Mouse (Mus musculus) thymus, adult 2 months (tissue): ENCODE data around the gene Cphx3. TPM values are rescaled to one million over a fixed set of nuclear protein-coding genes. Genes with fewer than 3 reads are reported as not detected.
"Not testable (repeated sequence)": the region's sequence is repeated elsewhere in the genome, so short reads cannot be mapped to it uniquely, and the experiment has no call there.

Experiments used
- DNase-seq: peaks from one replicate; pipeline ENCODE4 v3.0.0; 2021
- H3K27ac ChIP-seq: fragments of 200-500 bp; 2 replicates; pipeline ENCODE4 v1.5.1; 2012; ENCODE audit warnings: low read length, control low read depth; ENCODE audit not compliant: control insufficient read depth, insufficient read depth
- H3K27me3 ChIP-seq: fragments of 200-500 bp; 2 replicates; pipeline ENCODE4 v1.6.1; 2012; ENCODE audit warnings: mild to moderate bottlenecking, low read length, moderate library complexity, mixed read lengths; ENCODE audit not compliant: control insufficient read depth, insufficient read depth
- H3K36me3 ChIP-seq: fragments of 200-500 bp; 2 replicates; pipeline ENCODE4 v1.6.1; 2012; ENCODE audit warnings: mild to moderate bottlenecking, low read length, moderate library complexity; ENCODE audit not compliant: control insufficient read depth, insufficient read depth
- H3K4me1 ChIP-seq: fragments of 200-500 bp; replicated peaks from 2 replicates; pipeline ENCODE4 v1.6.1; 2012; ENCODE audit warnings: low read length; ENCODE audit not compliant: control insufficient read depth, insufficient read depth
- H3K4me3 ChIP-seq: fragments of 200-500 bp; 2 replicates; pipeline ENCODE4 v1.5.1; 2012; ENCODE audit warnings: mild to moderate bottlenecking, low read length, control low read depth, moderate library complexity; ENCODE audit not compliant: control insufficient read depth, insufficient read depth
- WGBS: fragments of 180-500 bp; shearing (Covaris S2); methylation state at CpG from one replicate; pipeline ENCODE4 v1.1.7; 2018; 5-methylcytosine and 5-hydroxymethylcytosine counted together
- polyA plus RNA-seq: library from polyadenylated mRNA; depleted of rRNA; stranded (reverse); fragments of >200 nt; gene quantifications from 2 replicates; pipeline ENCODE4 v1.2.3, GENCODE M21; 2012

Gene Cphx3
- polyA plus RNA-seq, 1 experiment, result not detected

DNA sequence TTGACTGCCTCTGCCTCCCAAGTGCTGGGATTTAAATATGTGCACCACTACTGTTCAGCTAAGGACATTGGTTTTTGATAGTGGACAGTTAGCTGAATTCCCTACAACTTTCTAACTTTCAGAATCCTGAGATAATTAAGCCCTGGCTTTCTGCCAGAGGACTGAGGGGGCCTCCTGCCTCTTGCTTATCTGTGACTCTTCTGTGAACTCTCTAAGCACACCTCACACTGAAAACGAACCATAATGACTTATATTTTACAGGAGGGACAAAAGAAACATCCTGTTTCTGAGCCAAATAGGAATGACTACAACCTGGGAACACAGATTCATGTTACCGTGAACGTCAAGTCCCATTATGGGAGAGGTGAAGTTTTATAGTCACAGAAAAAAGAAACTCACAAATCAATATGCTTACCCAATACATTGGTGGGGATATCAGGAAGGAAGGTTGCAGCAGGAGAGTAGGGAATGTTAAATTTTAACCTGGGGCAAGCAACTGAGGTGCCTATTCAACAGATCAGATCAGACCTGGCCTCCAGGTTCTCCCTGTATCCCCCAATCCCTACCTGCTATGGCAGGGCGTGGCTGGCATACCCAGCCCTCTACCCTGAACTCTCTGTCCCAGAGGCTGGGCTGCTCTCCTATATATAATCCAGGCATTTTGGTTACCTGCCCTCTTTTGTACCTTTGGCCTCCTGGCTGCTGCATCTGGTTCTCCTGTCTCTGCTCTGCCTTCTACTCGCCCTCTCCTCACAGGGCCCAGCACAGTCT lies 5.3 kb upstream of the Cphx3 start:
- H3K4me1 ChIP-seq, H3K4me3 ChIP-seq, H3K27ac ChIP-seq, DNase-seq, H3K27me3 ChIP-seq, H3K36me3 ChIP-seq: not testable (repeated sequence)
- no CpG with 5 or more reads among the region's 5 CpGs for WGBS

DNA sequence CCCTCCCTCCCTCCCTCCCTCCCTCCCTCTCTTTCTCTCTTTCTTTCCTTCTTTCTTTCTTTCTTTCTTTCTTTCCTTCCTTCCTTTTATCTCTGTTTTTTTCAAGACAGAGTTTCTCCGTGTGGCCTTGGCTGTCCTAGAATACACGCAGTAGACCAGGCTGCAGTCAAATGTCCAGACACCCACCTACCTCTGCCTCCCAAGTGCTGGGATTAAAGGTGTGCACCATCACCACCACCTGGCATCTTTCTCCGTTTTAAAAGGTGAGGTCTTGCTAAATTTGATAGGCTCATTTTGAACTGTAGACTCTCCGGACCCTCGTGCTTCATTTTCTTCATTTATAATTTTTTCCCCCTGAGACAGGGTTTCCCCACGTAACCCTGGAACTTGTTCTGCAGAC lies 881 bp upstream of the Cphx3 start, which contains the start of gene Cphx2:
Gene Cphx2 (plus strand): TSS at position 301 of the 400 bp plus-strand sequence.
- H3K36me3 ChIP-seq, H3K4me3 ChIP-seq, H3K27me3 ChIP-seq, DNase-seq, H3K4me1 ChIP-seq, H3K27ac ChIP-seq: not testable (repeated sequence)
- no CpG with 5 or more reads among the region's 6 CpGs for WGBS

DNA sequence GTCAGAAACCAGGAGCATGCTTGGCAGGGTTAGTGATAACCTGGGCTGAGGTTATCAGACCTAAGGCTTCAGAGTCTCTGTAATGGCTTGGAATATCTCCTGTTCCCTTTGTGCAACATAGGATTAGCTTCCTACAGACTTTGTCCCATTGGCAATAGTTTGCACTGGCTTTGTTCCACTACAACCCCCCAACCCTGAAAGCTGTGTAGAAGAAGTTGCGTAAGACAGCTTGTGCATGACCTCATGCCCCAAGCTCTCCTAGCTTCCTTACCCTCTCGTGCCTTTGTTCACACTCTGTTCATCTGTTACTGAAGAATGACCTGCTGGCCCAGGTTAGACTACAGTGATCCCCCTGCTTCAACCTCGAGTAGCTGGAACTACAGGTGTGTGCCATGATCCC lies 15.5 kb downstream of the Cphx3 start:
- H3K36me3 ChIP-seq, H3K4me1 ChIP-seq, H3K27me3 ChIP-seq, H3K4me3 ChIP-seq, DNase-seq, H3K27ac ChIP-seq: not testable (repeated sequence)
- no CpG with 5 or more reads among the region's 3 CpGs for WGBS

- WGBS, result no CpG with 5 or more reads among the region's 7 CpGs
- not testable (repeated sequence) for H3K27me3 ChIP-seq, H3K27ac ChIP-seq, H3K4me3 ChIP-seq, H3K4me1 ChIP-seq, DNase-seq, H3K36me3 ChIP-seq
Measured at GRCm38 (mm10) chr14:26118150-26118549, 36.1 kb downstream of the Cphx3 start, which contains the start of gene Duxbl2. Gene Duxbl2, plus strand, starts transcription at chr14:26118349.

DNA sequence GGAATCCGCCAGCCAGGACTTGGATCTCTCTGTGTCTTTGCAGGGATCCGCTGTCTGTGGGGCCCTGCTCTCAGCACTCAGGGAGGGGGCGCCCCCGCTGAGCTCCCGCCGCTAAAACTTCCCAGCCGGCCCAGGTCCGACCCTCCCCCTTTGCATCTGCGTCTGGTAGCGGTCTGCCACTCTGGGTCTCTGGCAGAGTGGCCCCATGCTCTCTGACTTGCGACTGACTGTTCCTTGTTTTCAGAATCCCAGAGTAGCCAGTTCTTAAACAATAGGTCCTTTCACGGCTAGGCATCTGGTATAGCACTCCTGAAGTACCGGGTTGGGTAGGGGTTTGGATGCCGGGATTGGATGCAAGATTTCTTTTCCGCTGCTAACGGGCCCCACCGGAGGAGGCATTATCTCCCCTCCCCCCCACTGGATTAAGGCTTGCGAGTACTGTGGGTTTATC lies 36.5 kb downstream of the Cphx3 start:
- H3K36me3 ChIP-seq, H3K4me1 ChIP-seq, H3K4me3 ChIP-seq, H3K27me3 ChIP-seq, DNase-seq, H3K27ac ChIP-seq: not testable (repeated sequence)
- WGBS, result no CpG with 5 or more reads among the region's 18 CpGs

- WGBS, result no CpG with 5 or more reads among the region's 7 CpGs
- H3K4me1 ChIP-seq, DNase-seq, H3K27me3 ChIP-seq, H3K27ac ChIP-seq, H3K36me3 ChIP-seq, H3K4me3 ChIP-seq: not testable (repeated sequence)
Measured at GRCm38 (mm10) chr14:26119095-26119494, 37.0 kb downstream of the Cphx3 start.

- H3K4me3 ChIP-seq, H3K36me3 ChIP-seq, H3K27me3 ChIP-seq, H3K4me1 ChIP-seq, H3K27ac ChIP-seq, DNase-seq: not testable (repeated sequence)
- no CpG with 5 or more reads among the region's 2 CpGs for WGBS
Measured at GRCm38 (mm10) chr14:26147095-26147494, 65.0 kb downstream of the Cphx3 start.

- H3K36me3 ChIP-seq, H3K27ac ChIP-seq, H3K27me3 ChIP-seq, H3K4me3 ChIP-seq, H3K4me1 ChIP-seq, DNase-seq: not testable (repeated sequence)
- WGBS, result no CpG with 5 or more reads among the region's 7 CpGs
Measured at GRCm38 (mm10) chr14:26156032-26156431, 73.9 kb downstream of the Cphx3 start.

DNA sequence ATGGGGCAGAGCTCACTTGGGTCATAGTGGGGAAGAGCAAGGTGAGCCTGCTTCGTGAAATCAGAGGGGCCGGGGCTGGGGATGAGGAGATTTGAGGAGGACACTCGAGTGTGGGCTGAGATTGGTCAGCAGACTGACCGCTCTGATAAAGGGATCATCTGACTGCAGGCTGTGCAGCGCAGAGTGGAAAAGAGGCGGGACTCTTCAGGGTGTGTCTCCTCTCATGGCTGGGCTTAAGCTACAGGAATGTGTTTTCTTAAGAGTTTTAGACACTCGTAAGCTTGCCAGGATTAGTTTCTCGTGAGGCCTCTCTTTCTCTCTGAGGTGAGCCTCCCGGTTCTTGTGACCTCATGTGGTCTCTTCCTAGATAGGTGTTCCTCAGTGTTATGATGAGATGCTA lies 79.1 kb downstream of the Cphx3 start:
- H3K4me3 ChIP-seq, DNase-seq, H3K27me3 ChIP-seq, H3K4me1 ChIP-seq, H3K27ac ChIP-seq, H3K36me3 ChIP-seq: not testable (repeated sequence)
- WGBS, result no CpG with 5 or more reads among the region's 9 CpGs

DNA sequence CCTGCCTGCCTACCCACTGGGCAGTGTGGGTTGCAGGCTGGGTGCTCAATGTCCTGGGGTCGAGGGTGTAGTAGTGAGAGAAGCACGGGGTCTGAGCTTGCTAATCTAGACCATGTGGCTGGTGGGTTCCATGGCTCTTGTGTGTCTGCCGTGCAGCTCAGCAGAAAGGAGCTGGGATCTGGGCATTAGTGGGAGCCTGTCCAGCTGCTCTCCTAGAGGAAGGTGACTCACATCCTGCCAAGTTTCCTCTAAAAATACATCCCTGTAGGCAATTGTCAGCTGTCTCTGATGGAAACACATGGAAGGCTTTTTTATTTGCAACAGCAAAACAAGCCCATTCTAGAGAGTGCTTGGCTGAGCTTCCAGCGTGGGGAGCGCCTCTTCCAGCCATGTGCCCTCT lies 80.3 kb downstream of the Cphx3 start:
- not testable (repeated sequence) for DNase-seq, H3K36me3 ChIP-seq, H3K27me3 ChIP-seq, H3K27ac ChIP-seq, H3K4me1 ChIP-seq, H3K4me3 ChIP-seq
- WGBS, result no CpG with 5 or more reads among the region's 5 CpGs

GRCm38 (mm10) chr14:26165266-26165665 lies 83.2 kb downstream of the Cphx3 start:
- not testable (repeated sequence) for H3K4me1 ChIP-seq, H3K27ac ChIP-seq, H3K4me3 ChIP-seq, DNase-seq, H3K36me3 ChIP-seq, H3K27me3 ChIP-seq
- no CpG with 5 or more reads among the region's 12 CpGs for WGBS
